Mouse (Mus musculus) hindlimb bud, embryonic 11.5 days (tissue): ENCODE results near the gene Rnf208.

Source experiments
- DNase-seq: peaks from one replicate; pipeline ENCODE4 v3.0.0-alpha.2; 2012; ENCODE audit warnings: low read depth, low spot score; ENCODE audit errors: extremely low spot score

Rnf208 gene

DNA sequence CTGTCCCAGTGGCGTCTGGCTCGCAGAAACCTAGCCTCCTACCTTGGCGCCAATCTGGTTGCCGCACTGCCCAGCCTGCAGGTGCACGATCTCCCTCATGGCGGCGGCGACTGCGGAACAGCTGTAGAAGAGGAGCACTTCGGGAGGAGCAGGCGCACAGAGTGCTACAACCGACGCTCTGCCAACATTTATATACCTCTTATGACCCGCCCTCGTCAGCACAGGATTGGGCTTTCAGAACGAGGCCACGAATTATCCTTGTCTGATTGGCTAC, 17.6 kb upstream of the Rnf208 start, which contains the start of gene Tubb4b:
Gene Tubb4b, minus strand, starts transcription at position 211 of the 274 bp plus-strand sequence.
- DNase-seq: no peak

DNA sequence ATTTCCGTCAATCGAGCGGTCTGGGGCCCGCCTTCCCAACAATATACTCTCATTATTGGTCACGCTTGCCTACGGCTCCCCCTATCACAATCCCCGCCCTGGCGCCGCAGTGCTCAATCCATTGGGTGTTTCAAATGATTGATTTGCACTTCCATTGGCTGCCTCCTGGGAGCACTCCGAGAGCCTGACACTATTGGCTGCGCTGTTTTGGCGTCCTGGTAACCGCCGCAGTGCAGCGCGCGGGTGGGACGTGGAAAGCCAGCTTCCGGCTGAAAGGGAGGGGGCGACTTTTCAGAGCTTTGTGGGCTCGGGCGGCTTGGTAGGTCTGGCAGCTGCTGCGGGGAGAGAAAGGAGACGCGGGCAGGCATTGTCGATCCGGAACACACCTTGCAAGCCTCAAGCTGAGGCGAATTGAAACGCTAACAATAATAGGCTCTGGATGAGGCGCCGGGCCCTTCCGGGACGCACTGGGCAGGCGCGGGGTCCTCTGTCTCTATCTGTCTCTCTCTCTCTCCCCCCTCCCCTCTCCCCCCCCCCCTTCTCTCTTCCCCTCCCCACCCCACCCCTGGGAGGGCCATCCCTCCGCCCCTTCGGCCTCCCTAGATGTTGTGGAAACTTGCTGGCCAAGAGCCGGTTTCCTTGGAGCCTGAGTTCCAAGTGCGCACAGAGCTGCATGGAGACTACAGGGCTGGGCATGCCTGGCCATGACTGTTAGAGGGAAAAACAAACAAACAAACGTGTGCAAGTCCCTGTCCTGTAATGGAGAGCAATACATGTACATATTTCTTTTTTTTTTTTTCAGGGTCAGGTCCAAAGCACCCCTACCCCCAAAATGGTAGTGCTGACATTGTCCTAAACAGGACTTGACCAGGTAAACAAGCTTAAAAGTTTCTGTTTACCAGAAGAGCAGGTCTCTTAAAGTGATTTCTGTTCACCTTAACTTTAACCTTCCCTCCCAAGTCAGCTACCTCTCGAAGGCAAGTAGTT, 17.0 kb upstream of the Rnf208 start:
- DNase-seq: peak; percentile 98

DNA sequence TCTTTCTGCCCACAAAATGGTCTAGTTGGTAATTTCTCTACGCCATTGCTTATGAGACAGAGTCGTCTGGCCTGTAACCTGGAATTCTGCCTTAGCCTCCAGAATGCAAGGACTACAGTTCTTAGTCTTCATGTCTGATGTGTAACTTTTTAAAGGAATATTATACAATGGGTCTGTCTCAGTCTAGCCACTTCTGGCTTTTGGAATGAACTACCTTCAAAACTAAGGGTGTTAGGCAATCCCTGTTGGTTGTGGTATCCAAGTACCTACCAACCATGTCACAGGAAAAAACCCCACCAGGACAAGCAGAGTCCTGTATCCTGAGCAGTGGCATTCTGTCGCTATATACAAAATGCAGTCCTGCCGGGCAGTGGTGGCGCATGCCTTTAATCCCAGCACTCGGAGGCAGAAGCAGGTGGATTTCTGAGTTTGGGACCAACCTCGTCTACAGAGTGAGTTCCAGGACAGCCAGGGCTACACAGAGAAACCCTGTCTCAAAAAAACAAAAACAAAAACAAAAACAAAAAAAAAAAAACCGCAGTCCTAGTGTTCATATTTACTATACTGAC, 16.2 kb upstream of the Rnf208 start:
- DNase-seq: no peak

DNA sequence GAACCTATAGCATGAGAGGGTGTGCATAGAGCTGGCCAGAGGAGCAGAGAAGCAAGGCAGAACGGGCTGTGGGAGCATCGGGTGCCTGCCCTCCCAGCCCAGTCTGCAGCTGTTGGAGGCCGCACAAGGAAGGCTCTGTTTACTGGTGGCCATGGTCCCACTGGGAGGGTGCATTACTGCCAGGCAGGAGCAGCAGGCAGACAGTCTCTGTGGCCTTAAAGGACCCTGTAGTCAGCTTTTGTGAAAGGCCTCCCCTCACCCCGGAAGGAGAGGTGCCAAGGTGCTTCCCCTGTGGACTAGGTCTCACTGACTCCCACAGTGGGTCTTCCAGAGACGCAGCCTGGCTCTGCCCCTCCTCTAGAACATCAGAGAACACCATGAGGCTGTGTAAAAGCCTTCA, 15.2 kb upstream of the Rnf208 start:
- no peak for DNase-seq

DNA sequence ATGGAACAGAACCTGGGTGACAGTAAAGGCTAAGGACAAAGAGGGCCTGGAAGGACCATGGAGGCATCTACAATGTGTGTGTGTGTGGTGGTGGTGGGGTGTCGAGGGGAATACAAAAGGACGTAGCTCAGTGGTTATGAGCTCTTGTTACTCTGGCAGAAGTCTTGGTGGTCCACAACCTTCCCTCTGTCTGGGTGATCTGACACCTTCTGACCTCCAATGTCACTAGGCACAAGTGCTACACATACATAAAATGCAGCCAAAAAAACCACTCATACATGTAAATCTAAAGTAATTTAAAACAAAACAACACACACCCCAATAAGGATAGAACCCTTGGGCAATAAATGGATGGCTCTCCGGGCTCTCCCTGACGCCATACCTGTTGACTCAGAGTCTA, 14.6 kb upstream of the Rnf208 start:
- DNase-seq: no peak

DNA sequence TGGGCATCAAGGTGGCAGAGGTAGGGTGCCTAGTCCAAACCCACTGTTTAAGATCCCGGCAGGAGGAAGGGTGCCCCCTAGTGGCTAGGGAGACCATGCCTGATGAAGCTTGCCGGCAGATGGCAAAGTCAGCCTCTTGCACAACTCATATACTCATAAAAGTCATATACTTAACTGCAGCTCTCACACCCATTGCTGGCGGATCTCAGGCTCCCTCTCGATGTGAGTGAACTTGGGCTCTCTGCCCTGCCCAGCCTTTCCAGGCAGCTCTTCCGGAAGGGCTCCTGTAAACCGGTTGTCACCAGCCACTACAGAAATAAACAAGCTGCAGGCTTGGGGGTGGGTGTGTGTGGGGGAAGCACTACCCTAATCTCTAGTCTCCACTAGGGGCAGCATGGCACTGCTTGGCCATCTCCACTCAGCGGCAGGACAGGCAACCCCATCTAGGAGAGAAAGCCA, 13.6 kb upstream of the Rnf208 start:
- DNase-seq: peak; percentile 68

DNA sequence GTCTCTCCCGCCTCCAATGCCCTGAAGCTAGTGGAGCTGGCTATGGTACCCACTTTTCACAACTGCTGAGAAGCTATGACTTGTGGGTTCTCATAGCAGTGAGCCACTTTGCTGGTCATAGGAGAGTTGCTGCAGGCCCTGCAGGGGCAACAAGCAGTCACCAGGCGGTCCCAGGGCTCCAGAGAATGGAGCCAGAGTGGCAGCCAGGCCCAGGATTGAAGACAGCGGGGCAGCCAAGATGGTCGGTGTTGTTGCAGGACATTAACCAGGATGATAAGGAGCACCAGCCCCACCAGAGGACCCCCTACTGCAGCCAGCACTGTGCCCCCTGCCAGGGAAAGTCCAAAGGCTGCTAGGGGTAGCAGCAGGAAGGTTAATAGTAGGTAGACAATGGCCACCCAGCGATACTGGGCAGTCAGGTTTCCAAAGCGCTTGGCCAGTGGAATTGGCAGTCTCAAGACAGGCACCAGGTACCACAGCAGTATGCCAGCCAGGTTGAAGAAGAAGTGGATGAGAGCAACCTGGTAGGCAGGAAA, 13.0 kb upstream of the Rnf208 start:
- no peak for DNase-seq

DNA sequence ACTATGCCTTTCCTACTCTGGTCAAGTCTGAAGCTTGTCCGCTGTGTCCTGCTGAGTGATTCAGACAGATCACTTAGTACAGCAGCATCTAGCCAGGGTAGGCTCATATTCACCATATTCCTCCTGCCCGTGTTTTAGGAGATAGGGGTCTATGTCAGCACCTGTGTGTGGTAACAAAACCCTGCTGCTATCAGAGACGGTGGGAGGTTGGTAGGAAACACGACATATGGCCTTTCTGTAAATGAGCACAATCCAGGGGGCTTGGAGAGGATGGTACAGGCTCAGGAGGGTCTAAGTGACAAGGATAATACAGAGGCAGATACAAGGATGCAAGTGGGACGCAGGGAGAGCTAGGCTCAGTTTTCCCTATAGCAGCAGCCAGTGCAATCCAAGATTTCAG, 12.5 kb upstream of the Rnf208 start:
- DNase-seq: no peak

DNA sequence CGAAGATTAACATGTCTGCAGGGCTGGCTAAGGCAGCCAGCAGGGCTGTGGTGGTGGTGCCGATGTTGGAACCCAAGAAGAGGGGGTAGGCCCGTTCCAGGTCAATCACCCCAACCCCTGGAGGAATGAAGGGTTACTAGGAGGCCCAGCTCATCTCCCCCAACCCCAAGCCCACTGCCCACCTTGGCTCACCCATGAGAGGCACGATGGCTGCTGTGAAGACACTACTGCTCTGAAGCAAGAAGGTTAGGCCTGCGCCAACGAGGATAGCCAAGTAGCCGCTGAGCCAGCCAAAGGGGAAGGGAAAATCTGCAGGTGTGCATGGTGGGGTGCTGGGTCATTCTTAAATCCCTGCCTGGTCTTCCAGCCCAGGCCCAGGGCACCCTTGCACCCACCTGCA, 11.5 kb upstream of the Rnf208 start:
- DNase-seq: no peak

DNA sequence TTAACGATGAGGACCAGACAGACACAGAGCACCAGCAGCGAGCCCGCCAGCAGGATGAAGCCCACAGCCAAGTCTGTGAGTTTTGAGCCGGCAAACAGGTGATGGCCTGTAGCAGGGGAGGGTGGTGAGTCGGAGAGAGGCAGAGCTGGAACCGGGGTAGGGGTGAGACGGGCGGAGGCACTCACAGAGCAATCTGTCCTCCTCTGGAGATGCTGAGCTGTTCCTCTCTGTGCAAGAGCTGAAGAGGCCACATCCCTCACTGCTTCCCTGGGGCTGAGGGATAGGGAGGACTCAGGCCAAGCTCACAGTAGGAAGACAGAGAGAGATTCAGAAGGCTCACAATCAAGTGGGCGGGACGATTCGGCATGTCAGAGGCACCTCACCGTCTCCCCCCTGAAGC, 11.0 kb upstream of the Rnf208 start:
- DNase-seq: no peak

DNA sequence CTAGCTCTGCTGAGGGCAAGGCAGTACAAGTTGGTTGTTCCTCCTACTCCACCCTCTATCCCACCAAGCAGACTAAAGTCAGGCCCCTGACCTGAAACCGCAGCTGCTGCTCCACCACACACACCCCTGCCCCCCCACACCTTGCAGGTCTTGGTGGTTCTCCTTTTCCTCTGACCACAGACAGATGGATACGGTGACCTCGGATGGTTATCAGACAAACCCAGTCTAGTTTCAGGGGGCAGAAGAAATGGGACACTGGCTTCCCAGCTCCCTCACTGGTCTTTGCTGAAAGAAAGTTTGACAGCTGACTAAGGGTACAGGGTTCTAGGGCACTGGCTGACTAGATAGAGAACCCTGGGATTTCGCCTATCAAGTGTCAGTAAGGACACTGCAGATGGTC, 8.6 kb upstream of the Rnf208 start:
- no peak for DNase-seq

DNA sequence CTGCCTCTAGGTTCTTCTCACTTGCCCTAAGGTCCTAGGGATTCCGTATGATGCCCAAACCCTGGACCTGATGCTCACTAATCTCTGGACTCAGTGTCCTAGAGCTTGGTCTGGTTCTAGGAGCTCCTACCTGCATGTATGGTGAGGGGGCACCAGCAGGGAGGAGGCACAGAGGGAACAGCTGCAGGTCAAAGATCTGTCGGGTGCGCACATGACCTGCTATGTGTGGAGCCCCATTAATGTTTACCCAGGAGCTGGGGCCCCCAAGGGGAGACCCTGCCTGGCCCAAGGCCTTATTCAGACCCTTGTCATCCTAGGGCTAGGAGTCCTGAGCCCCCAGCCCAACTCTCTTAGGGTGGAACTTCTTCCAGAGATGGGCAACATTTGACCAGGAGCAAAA, 8.0 kb upstream of the Rnf208 start, which contains the start of gene Slc34a3:
Gene Slc34a3, minus strand, starts transcription at position 315 of the 400 bp plus-strand sequence.
- no peak for DNase-seq

DNA sequence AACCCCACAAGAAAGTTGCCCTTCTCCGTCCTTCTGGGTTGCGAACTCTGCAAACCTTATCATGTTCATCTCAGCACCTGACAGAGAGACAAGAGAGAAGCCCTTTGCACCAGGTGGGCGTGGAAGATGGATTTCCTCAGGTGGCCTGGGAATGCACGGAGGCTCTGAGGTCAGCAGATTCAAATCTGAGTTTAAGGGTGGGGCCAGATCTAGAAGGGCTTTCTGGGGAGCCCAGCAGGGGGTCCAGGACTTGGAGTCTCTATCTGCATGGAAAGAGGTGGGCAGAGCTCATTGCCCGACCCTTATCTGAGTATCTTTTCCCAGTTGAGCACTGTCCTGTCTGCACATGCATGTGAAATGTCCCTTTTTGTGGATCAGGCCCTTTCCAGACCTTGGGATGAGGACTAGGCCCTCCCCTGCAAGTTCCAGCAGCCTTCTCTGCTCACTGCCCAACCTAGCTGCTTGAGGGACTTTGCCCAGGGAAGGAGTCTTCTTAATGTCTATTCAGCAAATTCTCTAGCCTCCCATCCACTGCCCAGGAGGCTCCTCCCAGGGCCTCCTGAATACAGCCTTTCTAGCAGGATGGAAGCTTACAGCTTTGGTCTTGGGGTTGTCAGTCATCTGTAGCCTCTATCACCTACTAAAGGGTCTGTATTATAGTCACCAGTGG, 7.4 kb upstream of the Rnf208 start:
- no peak for DNase-seq

DNA sequence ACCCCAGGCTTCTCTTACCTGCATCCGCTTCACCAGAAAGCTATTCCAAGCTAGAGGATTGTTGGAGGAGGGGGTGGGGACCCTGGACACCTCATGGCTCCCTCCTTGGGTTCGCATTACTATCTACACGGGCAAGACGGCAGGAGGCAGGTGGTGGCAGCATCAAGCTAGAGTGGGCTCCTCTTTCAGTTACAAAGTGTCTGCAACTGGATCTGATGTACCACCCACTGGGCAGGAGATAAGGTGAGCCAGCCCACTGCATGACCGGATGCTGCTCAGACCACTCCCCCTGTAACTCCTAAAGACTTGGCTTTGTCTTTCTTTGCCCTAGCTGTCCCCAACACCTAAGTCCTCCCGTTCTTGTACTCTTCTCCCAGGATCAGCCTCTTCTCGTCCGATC, 5.4 kb upstream of the Rnf208 start, which contains the start of gene Rnf224:
Gene Rnf224, minus strand, starts transcription at position 174 of the 400 bp plus-strand sequence.
- DNase-seq: no peak

DNA sequence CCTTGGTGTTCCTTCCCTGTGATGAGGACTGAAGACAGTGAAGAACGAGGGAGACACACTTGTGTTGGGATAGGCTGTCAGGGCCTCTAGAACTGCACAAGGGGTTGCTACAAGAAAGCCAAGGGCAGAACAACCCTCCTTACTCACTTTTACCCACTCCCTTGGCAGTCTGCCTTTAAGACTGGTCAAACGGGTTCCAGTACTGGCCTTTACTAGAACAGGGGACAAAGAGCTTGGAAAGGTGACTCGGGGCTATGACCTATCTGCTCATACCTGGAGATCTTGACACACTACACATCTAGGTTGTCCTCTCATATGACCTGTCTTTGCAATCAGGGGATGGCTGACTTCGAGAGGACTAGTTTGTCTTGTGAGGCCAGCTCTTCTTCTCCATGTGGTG, 4.5 kb upstream of the Rnf208 start:
- DNase-seq: no peak

DNA sequence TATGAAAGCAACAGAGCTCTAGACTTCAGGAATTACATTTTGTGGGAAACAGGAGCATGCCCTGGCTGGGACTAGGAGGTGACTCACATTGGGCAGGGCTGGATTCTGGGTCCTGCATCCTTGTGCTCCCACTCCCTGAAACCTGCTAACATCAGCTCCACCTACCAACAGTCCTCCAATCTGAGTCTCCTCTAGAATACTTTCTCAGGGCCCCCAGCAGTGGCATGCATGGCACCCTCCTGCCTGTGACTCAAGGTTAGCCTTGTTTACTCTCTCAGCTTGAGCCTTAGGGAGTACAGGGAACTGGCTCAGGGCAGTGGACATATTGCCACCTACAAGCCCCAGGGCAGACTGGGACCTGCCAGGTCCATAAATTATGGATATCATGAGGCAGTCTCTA, 3.9 kb upstream of the Rnf208 start:
- DNase-seq: no peak

DNA sequence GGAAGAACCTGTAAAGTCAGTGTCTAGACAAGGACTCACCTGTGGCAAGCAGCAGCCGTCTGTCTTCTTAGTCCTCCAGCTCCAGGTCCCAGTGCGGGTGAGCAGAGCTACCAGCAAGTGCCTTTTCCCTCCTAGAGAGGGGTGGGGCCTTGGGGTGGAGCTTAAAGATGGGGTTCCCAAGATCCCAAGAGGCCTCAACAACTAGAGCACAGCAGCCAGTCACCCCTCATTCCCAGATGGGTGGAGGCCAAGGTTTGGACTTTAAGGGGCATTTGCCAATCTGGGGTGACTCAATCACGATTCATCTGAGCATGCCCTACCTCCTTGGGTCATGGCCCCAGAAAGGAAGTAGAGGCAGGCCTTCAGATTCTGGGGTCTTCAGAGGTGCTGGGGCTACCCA, 2.3 kb upstream of the Rnf208 start:
- DNase-seq: no peak

DNA sequence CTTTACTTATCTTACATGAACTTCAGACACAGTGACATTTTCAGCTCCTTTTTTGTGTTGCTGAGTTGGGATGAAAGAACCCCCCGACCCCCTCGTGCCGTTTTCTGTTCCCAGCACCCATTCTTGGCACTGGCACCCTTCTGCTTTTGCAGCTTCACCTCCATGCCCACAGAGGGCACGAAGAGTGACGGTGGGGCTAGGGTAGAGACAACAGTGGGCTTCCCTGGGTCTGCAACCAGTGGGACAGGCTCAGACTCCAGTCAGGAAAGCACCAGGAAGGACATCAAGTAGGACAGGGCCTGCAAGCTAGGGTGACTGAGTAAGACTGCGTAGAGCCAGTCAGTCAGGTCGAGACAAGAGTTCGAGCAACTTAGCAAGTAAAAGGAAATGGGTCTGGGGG, 1.7 kb upstream of the Rnf208 start:
- no peak for DNase-seq

DNA sequence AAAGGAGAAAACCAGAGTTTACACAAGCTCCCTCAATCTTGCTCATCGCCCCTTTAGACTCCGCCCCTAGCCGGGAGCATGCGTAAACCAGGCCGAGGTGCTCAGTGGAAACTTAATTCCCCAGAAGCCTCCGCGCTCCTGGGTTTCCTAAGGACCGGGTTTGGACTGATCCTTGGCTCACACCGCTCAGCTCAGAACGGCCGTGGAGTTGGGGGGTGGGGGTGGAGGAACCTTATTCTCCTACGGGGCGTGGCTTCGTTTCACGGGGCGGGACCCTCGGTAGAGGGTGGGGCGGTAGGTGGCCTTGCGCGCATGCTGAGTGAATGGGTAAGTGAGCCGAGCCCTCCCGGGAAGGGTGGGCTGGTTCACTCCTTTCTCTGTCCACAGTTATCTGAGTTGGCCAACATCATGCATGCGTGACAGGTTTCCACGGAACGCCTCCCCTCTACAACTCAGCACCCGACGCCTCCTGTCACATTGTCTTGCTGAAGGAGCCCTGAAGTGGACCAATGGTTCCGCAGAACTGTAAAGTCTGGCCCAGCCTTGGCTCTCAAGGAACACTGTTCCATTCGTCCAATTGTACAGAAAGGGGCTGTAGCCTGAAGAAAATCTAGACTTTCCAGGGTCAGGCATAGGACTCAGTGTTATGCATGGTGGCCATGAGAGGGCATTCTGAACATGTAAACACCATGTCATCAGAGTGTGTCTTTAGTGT, 1.2 kb upstream of the Rnf208 start:
- no peak for DNase-seq

DNA sequence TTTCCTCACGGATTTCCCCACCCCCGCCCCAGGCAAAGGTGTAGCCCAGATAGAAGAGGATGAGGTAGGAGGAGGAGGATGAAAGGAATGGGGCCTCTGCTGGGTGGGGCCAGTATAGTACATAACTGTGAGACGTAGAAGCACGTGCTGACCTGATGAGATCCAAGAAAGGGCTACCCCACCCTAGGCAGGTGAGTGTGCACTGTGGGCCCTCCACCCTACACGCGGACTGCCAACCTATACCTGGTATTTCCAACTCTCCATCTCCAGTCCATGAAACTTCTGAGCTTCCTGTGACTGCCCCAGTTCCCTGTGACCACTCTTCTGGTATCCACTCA, 648 bp upstream of the Rnf208 start:
- DNase-seq: no peak

DNA sequence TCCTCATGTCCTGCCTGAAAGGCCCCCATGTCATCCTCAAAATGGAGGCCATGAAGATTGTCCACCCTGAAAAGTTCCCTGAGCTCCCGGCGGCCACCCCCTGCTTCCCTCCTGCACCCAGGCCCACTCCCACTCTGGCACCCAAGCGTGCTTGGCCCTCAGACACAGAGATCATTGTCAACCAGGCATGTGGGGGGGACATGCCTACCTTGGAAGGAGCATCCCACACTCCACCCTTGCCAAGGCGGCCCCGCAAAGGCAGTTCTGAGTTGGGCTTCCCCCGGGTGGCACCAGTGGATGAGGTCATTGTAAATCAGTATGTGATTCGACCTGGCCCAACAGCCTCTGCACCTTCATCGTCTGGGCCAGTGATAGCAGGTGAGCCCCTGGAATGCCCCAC, 1.3 kb downstream of the Rnf208 start:
- no peak for DNase-seq
